Mouse (Mus musculus) thymus, postnatal 36 days (tissue): Measurements from ENCODE around the gene Tmcc1.
"Not testable (repeated sequence)": the region's sequence is repeated elsewhere in the genome, so short reads cannot be mapped to it uniquely, and the experiment has no call there.

Source experiments
- DNase-seq, 2 experiments: peaks; one replicate each; pipeline ENCODE4 v3.0.0; 2022; ENCODE audit warnings: mixed read lengths in 2 of 2

The Tmcc1 gene

DNA sequence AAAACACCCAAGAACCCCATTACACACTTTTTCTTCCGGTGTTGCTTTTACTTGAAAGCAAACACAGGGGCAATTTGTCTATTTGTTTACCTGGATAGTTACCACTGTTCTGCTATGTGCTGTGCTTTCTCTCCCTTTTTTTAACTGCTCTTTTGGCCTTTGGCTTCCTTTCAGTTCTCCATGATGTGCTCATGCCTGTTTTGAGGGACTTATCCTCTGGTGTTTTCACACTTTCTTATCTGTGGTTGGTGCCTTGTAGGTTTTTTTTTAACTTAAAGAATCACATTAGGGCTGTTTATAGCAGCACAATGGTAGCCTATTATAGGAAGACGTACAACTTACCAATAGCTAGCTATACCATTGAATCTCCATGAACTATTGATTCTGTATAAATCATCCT is 51.6 kb downstream of the Tmcc1 start:
- DNase-seq = no peak

DNA sequence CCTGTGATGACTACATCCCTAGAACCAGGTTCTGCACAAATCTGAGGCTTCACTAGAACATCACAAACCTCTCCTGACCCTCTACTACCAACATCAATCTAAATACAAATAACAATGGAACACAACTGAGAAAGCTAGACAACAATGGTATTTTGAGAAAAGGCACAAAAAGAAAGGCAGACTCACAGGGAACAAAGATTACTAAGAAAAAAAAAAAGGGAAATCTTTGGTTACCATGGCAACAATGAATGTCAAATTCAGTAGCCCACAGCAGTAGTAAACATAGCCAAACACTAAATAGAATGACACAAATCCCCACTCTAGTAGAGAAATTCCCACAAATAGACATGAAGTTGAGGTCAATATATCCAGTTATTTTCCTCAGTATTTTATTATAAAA is 52.5 kb downstream of the Tmcc1 start:
- no peak for DNase-seq

- DNase-seq = no peak
Observed at GRCm38 (mm10) chr6:116139143-116139856, 54.0 kb downstream of the Tmcc1 start.

DNA sequence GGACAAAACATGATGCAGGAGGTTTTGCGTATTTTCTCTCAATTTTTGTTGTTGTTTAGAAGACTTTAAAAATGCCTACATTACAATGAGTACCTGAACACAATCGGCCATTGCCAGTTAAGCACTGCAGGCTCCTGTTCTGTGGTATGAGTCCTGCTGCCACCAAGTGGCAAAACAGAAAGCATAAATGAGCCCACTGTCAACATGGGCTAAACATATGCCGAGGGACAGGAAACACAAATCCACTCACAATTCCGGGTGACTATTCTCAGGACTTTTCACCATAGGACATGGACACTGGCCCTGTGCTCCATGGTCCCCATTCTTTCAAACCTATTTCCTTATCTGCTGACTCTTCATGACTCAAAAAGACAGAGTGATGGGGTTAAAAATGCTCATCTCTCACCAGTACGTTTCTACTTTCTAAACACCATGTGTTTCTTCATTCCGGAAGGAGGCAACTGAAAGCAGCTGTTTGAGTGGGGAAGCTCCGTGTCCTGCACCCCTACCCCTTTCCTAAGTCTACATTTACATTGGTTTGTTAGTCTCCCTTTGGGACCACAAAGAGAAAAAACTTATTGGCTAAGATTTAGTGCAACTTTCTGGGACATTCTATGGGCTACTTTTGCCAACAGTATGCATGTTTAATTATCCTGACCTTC is 57.2 kb downstream of the Tmcc1 start:
- peak; percentile 40 to 42 for DNase-seq

DNA sequence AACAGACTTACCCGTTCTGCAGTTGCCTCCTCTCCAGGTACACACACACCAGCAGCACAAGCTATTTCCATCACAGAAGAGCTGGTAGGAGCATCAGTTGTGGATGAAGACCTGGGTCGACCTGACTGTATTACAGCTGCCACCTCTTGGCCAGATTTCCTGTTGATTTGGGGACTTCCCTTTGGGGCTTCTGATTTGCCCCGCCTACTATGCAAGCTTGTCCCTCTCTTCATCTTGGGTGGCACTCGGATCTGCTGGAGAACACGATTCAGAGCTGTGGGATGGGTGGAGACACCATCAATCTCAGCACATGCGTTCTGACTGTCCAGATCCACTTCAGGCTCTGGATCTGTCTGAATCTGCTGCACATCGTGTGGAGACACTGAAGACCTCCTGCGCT is 59.5 kb downstream of the Tmcc1 start:
- DNase-seq = no peak

DNA sequence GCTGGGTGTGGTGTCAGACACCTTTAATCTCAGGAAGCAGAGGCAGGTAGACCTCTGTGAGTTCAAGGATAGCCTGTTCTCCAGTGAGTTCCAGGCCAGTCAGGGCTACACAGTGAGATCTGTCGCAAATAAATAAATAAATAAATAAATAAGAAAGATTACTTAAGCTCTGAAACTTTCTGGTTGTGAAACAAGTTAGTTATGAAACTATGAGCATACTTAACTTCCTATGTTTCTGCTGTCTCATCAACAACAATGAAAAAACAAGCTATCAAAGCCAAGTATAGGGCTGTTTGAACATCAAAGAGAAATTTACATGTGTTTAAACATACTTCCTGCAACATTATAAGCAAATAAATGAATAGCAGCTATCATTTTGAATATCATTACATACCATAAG is 61.5 kb downstream of the Tmcc1 start:
- no peak for DNase-seq

- DNase-seq = no peak
Observed at GRCm38 (mm10) chr6:116128710-116129109, 64.6 kb downstream of the Tmcc1 start.

DNA sequence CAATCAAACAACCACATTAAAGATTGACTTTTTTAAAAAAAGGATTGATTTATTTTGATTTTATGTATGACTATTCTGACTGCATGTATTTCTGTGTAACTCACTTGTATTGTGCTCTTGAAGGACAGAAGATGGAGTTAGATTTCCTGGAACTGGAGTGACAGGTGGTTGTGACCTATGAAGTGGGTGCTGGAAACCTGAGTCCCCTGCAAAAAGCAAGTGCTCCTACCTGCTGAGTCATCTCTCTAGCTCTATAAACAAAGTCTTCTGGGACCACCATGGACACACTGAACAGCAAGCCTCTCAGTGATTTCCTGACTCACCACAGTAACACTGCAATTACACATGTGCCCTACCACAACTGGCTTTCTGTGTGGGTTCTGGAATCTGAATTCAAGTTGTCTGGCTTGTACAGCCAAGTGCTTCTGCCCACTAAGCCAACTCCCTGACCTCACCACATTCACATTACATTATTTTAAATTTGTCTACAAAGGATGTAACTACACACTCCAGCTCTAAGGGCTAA is 65.3 kb downstream of the Tmcc1 start:
- DNase-seq = no peak

GRCm38 (mm10) chr6:116126577-116126976 is 66.7 kb downstream of the Tmcc1 start:
- DNase-seq = no peak

DNA sequence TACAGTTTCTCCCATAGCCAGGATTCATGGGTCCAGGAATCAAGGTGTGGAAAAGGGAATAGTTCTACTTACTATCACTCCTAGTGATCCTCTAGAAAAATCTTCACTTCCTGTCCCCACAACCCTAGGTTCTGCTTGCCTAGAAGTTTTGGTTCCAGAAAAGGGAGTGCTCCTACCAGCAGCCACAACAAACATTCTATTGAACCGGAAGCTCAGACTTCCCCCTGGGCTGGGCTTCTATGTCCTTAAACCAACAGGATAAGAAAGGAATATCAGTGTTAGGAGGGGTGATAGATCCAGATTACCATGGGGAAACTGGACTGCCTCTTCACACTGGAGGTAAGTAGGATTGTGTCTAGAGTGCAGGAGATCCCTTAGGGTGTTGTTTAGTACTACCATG is 70.4 kb downstream of the Tmcc1 start:
- no peak for DNase-seq

GRCm38 (mm10) chr6:116119669-116120068 is 73.6 kb downstream of the Tmcc1 start:
- no peak for DNase-seq

DNA sequence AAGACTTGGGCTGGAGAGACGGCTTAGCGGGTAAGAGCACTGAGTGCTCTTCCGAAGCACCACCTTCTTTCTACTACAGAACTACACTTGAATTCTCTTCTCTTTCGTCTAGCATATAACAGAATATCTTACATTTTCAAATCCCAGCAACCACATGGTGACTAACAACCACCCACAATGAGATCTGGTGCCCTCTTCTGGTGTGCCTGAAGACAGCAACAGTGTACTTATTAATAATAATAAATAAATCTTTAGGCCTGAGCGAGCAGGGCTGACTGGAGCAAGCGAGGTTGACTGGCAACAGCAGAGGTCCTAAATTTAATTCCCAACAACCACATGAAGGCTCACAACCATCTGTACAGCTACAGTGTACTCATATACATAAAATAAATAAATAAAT is 76.7 kb downstream of the Tmcc1 start:
- DNase-seq = not testable (repeated sequence)

GRCm38 (mm10) chr6:116110588-116110987 is 82.7 kb downstream of the Tmcc1 start:
- no peak for DNase-seq

- DNase-seq = peak; percentile 31 to 56
Observed at GRCm38 (mm10) chr6:116107471-116108358, 85.6 kb downstream of the Tmcc1 start.

DNA sequence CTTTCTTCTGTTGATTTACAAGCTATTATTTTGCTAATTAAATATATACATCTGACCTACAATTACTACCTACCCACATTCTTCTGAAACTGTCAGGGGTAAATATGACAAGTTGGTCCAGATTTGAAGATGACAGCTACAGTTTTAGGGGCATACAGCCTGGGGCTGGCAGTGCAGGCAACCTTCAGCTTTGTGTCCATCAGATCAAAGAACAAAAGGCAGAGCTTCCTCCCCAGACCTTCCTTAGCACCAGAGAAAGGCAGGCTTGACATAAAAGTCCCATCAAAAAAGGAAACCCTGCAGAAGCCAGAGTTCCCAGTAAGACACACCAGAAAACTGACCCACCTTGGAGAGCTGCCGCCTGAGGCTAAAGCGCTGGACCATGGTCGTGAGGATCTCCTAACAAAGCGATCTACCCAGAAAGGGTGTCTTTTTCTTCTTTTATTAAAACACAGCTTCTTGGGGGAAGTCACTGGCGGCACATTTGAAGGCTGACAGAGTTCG is 86.3 kb downstream of the Tmcc1 start:
- DNase-seq = no peak

GRCm38 (mm10) chr6:116097579-116097978 is 95.7 kb downstream of the Tmcc1 start:
- no peak for DNase-seq

GRCm38 (mm10) chr6:116089402-116089801 is 103.9 kb downstream of the Tmcc1 start:
- no peak for DNase-seq

DNA sequence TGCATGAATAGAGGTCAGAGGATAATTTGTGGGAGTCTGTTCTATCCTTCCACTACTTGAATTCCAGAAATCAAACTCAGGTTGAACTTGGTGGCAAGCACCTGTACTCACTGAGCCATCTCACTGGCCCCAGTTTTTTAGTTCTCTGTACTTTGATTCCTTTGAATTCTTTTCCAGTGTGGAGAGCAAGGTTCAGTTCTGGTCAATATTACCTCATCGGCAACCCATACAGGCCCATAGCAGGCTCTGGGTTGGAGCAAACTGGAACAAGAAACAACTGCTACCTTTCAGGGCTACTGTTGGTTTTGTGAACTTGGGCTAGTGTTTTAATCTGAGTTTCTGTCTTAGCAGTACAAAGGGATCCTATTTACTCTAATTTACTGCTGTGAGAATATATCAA is 107.2 kb downstream of the Tmcc1 start:
- DNase-seq = no peak

- DNase-seq = no peak
Observed at GRCm38 (mm10) chr6:116082239-116082638, 111.0 kb downstream of the Tmcc1 start.

DNA sequence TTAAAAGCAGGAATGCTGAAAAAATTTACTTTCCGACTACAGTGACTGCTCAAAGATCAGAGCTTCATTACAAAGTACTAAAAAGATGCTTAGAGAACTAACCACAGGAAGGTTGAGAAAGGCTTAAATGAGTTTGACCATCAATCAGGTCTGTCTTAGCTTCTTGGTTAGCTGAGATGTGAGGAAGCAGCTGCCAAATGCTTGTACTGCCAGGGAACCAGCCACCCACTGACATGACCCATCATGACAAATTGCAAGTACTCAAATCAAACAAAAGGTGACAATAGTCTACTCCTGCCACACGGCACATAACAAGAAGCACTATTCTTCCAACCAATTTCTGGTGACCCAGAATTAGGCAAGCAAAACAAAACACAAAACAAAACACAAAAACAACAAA is 111.9 kb downstream of the Tmcc1 start:
- DNase-seq = no peak

DNA sequence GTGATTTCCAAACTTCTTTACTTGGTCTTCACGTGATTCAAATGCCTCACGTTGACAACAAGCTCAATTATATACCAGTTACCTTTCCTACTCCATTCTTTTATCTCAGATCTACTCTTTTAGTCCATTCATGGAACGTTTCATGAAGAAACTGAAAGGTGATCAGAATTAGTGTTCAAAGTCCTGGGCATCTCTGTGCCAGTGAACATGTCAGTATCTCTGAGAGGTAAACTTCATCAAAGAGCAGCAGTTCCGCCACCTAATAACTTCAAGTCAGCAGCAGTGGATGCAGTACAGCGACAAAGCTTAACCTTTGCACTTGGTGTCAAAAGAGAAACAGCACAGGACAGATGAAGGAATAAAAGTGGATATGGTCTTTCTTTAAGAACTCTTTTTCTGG is 112.5 kb downstream of the Tmcc1 start:
- DNase-seq = no peak

- no peak for DNase-seq
Observed at GRCm38 (mm10) chr6:116077608-116078007, 115.7 kb downstream of the Tmcc1 start.

GRCm38 (mm10) chr6:116074892-116075291 is 118.4 kb downstream of the Tmcc1 start:
- no peak for DNase-seq
